Mouse (Mus musculus) megakaryocyte, embryonic 14.5 days (primary cell): ENCODE results near the gene Agrn.

Experiments
- FLI1 ChIP-seq: IDR thresholded peaks from 2 replicates; pipeline ENCODE4 v1.6.1; 2012; ENCODE audit warnings: low read length, inconsistent platforms, mixed read lengths
- GATA1 ChIP-seq: IDR thresholded peaks from 3 replicates; pipeline ENCODE4 v1.6.1; 2012; ENCODE audit warnings: mixed read lengths, low read length, inconsistent platforms, borderline replicate concordance

DNA sequence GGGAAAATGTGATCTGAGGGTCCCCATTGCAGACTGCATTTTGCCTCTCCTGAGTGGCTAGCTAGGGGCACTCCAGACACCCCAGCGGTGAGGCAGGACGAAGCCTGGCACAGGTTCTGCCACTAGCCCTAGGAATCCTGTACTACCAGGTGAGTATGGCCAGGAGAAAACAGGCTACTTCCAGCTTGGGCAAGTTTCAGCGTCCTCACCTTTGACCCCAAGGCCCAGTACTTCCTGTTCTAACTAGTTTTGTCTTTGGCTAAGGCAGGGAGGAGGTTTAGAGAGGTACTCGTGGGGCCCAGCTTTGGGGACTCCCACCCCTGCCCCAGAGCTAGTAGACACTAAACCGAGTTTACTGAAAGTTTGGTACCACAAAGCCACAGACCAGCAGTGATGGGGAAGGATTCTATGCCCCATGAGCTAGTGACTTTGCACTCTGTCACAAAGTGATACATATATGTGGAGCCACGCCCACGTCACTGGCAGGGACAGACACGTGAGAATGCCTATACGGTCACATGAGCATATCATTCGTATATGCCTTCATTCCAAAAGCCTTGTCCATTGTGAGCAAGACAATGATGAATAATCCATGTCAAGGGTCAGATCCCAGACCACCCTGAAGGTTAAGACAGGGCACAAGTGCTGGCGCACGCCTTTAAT lies 63.2 kb downstream of the Agrn start:
- TF ChIP-seq GATA1 (no peak), FLI1 (no peak)
